Mouse (Mus musculus) naive thymus-derived CD4-positive, alpha-beta T cell, adult 2 months (primary cell): ENCODE data around the gene Ccng1.

Experiments
- DNase-seq: peaks from one replicate; pipeline ENCODE4 v3.0.0-alpha.2; 2011; ENCODE audit warnings: low read depth

The Ccng1 gene

DNA sequence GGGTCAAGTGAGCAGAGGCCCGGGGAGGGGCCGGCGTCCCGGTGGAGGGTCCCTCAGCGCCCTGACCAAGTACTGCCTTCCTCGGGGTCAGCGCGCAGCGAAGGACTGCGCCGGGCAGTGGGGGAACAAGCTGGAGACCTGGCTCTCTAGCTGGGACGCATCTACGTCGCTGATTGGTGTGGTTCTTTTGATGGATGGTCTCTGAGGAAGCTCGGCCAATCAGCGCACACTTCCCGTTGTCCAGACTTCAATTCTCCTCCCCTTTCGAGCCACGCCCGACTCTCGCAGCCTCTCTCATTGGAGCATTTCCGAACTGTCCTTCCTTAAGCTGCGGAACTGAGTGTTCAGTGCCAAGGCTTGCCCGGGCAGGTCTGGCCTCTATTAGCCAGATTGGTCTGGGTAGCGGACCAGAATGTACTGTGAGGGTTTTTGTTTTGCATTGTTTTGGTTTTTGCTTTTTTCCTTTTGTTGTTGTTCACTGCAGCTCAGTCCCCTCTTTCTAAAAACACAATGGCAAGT is at the start of gene Ccng1:
Ccng1 (minus strand) TSS at position 203 of the 519 bp plus-strand sequence.
- DNase-seq: peak; percentile 89

DNA sequence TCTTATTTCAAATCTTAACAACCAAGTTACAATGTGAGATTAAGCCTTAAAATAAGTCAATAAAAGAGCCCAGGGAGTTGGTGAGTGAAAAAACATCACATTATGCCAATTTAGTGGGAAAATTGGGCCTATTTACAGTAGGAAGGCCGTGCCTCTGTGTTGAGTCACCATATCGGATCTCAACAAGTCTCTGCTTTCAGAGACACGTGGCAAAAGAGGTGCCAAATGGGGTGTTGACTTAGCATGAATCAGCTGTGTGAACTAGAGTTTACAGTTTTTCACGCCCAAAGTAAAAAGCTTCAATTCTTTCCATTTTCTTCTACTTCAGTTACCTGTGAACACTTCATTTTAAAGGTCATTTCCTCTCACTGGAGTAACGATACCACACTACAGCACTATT is 35.2 kb upstream of the Ccng1 start:
- DNase-seq: no peak

DNA sequence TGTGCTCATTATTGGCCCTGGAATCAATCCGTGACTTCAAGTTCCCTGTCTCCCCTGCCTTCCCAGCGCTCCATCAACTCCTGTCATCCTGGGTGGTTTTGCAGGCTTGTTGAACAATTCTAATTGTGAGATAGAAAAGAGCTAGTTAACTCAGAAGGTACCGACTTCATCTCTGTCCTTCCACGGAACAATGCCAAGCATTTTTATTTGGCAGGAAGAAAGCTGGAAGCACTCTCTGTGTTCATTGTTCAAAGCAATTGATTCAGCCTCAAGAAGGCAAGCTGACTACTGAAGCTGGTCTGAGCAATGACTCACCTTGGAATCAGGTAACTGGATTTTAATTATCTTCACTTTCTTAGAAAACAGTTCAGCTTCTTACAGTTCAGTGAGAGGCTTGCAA is 34.6 kb upstream of the Ccng1 start:
- DNase-seq: no peak

DNA sequence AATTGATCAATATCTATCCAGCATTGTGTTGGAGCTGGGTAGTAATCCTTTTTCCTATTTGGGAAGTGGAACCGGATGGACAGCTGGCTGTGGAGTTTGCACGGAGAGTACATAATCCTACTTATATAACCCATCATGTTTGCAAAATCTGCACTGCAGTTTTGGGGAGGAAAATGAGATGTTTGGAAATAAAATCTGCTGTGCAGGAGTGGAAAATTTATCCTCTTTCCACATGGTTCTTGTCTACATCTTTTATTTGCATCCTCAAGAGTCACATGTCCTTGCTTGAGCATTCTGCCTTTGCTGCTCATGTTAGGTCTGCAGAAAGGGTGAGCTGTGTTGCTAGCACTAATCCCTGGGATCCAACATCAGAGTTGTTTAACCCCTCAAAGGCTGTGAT is 31.8 kb upstream of the Ccng1 start:
- DNase-seq: no peak

DNA sequence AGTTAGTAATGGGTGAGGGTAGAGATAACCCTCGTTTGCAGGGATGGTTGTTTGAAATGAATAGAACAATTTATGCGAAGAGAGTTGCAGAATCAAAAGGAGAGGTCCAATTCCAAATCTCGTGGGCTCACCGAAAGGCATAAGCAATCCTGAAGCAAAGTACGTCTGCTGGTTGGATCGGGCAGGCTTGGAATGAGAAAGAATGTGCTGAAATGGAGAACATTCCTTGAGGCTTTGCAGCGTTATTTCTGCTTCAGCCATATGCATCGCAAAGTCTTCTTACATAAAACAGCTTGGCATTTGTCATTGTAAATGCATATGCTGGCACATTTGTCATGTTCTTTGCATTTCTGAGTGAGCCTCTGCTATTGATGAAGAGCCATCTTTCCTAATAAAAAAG is 29.2 kb upstream of the Ccng1 start:
- no peak for DNase-seq

DNA sequence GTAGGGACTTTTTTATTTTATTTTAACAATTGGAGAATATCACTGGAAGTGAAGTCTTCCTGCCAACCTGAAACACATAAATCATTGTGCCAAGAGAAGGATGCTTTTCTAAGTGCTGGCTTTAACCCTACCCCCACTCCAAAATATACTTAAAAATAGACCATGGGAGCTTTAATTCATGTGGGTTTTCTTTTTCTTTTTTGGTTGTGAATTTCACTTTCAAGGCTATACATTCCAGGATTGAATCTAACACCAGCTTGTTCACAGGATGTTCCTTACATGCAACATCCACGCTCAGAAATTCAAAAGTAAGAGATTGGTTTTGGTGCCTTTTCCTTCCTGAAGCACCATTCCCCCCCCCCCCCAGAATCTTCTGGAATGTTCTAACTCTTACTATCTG is 28.2 kb upstream of the Ccng1 start:
- DNase-seq: no peak

DNA sequence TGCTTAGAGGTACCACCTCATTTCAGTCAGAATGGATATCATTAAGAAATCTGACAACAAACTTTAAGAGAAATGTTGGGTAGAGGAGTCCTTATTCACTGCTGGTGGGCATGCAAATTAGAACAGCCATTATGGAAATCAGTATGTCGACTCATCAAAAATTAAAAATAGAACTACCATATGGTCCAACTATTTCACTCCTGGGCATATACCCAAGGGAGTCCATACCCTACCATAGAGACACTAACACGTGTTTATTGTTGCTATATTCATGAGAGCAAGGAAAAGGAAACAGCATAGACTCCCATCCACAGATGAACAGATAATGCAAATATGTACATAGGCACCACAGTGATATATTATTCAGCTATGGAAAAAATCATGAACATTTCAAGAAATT is 26.7 kb upstream of the Ccng1 start:
- DNase-seq: no peak

DNA sequence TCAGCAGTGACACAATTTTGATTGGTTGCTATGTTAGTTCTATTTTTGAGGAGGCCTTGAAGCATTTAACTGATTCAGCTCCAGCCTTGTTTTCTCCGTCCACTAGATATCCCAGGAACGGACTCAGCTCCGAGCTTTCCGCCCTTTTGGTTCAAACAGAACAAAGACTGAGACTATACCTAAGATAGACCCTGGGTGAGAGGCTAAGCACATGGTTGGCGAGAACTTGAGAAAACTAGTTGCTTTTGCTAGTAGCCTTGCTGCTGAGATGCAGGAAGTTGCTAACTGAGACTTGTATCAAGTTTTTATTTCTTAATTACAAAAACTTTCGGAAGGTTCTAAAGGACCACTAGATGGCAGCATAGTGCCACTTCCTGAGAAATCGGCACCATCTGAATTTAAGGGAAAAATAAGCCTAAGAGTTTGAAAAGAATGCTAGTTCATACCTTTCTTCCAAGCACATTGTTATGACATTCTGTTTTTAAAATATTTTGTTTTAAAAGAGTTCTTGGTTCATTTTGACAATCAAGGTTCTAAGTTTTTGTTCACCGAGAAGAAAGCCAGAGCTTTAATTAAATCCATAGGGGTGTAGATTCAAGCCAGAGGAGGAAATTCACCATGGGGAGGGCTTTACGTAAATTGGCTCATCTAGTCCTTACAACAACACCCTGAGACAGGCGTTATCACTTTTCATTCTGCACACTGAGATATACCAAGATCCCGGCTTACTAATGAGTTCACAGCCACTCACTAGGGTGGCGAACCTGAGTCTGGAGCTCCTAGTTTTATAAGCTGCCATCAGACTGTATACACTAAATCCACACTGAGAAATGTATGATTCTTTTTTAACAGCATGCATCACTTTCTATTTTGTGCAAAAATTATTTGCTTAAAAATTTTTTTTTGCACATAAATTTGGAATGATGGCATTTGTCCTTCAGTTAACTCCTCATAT is 20.5 kb upstream of the Ccng1 start:
- DNase-seq: peak; percentile 58

DNA sequence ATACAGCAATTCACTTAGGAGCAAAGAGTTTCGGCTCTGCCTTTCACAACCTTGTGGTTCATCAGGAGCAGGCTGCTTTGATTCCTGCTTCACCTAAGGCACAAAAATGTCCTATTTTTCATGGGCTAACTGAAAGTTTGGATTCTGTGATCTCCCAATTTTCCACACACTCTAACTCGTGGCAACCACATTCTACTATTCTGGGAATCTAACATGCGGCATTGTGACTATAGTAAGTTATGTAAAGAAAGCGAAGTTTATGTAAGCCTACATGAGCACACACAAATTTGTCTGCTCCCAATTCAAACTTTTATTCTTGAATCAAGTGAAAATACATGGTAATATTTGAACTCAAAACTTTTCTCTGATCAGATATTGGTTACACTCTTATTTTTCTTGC is 9.6 kb upstream of the Ccng1 start:
- DNase-seq: no peak

DNA sequence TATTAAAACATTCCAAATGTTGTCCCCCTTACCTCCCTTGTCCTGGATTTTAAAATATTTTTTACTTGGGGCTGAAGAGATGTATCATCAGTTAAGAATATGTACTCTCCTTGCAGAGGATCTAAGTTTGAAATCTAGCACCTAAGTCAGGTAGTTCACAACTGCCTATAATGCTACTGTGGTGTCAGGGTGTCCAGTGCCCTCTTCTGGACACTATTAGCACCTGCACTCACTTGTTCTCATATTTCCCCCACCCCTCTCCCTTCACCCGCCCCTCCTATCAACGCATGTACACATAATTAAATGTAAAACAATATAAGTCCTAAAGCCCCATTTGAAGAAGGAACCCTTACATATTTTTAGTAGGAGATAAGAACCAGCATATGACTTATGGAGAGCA is 8.3 kb upstream of the Ccng1 start:
- peak; percentile 75 for DNase-seq

DNA sequence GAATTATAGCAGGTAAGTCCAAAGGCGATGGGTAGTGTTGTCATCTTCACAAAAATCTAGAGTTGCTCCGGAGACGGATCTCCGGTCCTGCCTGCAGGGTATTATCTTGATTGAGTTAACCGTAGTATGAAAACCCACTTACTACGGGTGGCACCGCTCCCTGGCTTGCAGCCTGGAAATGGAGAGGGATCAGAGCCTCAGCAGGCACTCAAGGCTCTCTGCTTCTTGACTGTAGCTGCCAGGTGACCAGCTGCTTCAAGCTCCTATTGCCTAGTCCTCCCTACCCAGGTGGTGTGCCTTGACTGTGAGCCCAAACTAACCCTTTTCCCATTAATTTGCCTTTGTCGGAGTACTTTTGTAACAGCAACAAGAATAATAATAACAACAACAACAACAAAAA is 4.8 kb upstream of the Ccng1 start:
- no peak for DNase-seq

DNA sequence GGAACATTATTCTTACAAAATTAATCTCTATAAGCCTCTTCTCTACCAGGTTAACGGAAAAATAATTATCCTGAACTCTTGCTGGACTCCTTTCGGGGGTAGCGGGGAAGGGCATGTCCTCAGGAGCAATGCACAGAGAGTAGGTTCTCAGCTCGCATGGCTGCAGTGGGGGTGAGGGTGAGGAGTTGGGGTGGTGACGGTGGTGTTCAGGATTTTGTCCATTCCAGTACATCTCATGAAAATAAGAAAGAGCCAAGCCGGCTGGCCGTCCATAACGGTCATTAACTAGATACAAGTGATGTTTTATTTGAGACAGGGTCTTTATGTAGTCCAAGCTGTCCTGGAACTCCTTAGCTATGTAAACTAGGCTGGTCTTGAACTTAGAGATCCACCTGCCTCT is 857 bp upstream of the Ccng1 start:
- no peak for DNase-seq

DNA sequence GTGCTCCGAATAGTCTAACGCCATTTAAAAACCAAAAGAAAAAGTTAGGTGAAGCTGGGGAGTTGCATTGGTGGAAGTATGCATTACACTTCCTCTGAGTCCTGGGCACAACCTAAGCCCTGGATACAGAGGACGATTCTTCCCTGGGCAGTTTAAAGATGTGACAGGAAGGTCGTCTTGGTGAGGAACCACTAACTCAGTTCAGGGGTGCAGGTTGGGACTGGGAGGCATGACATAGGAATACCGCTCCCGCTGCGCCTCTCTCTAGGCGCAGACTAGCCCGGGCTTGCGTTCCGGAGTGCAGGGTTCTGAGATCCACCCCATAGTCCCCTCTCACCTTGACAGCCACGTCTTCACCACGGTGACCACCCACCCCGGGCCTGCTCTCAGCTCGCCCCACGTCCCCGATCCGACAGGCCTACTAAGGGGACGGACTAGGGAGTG is 425 bp downstream of the Ccng1 start:
- peak; percentile 68 for DNase-seq

DNA sequence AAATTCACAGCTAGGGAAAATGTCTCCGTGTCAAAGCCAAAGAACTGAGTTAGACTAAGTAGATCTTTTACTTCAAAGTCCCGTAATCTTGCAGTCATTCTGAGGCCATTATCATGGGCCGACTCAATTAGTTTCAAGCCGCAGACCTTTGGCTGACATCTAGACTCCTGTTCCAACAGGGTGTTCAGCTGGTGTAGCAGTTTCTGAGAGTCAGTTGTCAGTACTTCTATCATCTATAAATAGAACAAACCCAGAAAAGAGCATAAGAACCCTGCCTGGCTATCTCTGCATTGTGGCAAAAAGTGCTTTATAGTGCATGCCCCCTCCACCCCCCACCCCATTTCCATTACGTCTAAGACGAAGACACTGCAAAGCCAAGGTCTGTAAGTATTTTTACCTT is 1.3 kb downstream of the Ccng1 start:
- no peak for DNase-seq

DNA sequence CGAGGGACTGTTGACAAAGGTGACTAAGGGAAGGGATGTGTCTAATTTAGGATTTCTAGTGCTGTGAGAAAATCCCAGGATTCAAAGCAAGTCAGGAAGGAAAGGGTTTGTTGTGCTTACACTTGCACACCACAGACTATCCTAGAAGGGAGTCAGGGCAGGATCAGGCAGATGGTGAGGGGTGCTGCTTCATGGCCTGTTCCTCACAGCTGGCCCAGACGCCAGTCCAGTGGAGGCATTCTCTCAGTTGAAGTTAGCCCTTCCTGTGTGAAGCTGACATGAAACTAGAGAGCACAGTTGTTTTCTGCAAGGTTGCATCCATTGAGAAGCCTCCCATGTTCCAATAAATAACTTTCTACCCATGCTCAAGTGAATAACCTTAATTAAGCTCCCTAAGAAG is 7.4 kb downstream of the Ccng1 start:
- DNase-seq: no peak

DNA sequence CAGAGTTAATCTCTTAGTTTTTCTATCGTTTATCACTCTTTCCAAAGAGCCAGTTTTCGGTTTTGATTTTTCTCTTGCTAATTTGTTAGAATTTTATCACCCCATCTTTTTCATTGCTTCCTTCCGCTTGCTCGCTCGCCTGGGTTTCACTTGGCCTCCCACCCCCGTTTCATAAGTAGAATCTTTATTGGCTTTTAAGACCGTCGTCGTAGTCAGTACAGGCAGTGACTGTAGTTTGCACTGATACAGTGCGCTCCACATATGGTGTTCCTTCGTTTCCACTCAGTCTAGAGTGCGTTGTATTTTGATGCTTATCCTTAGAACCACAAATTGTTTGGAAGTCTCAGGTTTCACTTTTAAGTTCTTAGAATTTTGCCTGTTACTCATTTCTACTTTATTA is 8.8 kb downstream of the Ccng1 start:
- DNase-seq: no peak

DNA sequence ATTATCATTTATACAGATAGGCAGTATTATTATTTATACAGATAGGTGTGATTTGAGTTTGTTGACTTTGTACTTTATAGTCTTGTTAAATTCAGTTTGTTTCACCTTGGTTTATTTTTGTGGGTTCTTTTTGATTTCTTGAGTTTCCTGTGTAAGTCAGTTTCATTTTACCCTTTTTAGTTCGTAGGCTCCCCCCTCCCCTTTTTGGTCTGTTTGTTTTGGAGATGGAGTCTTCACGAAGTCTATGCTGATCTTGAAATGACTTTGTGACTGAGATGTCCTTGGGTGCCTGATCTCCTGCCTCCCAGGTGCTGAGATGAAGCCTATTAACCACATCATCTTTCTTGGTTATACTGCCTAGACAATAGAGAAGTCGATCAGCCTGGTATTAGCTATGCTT is 10.8 kb downstream of the Ccng1 start:
- peak; percentile 76 for DNase-seq

DNA sequence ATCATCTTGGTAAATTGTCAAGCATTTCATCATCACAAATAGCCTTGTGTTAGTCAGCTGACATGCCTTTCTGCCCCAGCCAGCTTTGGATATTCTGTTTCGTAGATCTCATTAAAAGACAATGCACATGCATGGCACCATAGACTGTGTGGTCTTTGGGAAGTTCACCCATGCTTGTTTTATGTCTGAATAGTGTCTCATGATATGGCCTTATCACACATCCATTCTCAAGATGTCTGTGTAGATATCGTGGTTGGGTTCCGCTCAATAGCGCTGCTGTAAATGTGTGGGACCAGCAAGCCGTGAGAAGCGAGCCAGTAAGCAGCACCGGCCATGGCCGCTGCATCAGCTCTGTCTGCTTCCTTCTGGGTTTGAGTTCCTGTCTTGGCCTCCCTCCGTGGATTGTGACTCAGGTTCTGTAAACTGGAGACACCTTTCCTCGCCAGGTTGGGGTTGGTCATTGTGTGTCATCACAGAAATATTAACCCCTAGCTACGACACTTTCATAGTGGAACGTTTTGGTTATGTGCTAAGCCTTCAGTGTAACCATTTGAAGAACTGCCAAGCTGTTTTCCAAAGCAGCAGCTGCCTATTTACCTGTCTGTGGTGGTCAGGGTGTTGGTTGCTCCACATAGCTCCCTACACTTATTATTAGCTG is 13.4 kb downstream of the Ccng1 start:
- DNase-seq: no peak

DNA sequence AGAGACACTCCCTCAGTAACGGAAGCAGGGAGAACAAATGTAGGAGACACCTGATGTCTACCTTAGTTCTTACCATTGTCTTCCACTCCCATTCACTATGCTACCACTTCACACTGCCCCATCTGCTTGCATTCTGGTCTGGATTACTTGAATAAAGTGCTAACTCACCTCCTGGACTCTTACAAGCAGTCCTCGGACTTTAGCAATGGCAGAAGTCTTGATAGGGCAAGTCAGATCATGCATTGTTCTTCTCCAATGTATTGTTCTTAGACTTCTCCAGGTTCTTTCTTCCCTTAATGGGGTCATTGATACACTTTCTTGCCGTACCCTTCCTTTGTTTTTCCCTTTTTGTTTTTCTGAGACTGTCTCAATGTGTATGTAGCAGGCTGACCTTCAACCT is 17.7 kb downstream of the Ccng1 start:
- no peak for DNase-seq

DNA sequence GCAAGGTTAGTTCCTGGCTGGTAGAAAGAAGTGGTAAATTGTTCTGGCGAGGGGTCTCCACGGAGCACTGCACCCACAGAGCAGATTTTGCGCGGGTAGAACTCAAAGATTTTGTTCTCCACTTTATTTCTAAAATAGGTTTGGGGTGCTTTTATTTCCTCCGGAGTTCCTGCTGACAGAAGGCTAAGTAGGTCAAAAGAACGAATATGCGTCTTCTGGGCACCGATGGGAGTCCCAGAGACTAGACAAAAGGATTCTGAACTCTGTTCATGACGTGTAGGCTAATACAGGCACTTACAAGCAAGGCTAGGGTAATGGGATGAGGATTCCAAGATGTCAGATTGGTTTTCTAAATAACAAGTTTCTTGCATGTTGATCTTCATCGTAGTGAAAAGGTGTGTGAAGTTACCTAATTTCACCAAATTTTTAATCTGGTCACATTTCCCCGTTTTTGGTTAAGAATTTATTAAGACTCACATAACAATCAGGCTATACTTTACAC is 20.8 kb downstream of the Ccng1 start:
- DNase-seq: peak; percentile 32

DNA sequence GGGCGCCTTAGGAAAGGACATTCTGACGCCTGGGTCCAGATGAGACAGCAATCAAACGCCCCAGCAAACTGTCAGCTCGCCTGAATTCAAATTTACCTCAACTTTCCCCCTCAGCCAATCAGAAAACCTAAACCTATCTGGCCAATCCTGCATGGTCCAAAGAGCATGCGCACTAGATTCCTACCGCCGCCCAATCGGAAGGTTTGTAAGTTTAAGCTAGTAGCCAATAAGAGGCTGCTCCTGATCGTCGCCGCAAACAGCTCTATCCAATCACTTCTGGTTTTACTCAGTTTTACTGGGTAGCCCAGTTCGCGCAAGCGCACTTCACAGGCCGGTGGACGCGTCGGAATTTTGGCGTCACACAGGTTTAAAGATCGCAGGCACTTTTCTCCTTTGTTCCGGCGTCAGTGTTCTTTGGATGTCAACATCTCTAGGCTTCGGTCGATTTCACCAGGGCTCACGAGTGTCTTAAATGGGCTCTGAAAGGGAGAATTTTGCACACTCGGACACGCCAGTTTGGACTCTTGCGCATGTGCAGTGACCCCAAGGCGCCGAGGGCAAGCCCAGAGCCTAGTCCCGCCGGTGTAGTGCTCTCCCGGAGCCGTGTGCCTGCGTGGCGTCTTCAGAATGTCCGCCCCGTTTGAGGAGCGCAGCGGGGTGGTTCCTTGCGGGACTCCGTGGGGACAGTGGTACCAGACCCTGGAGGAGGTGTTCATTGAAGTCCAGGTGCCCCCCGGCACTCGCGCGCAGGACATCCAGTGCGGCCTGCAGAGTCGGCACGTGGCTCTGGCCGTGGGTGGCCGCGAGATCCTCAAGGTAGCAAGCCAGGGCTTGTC is 21.6 kb downstream of the Ccng1 start, which contains the start of the genes Hmmr and Nudcd2:
Hmmr (minus strand) TSS at position 84 of the 836 bp plus-strand sequence.
Nudcd2 (plus strand) TSS at position 329 of the 836 bp plus-strand sequence.
- peak; percentile 98 for DNase-seq

DNA sequence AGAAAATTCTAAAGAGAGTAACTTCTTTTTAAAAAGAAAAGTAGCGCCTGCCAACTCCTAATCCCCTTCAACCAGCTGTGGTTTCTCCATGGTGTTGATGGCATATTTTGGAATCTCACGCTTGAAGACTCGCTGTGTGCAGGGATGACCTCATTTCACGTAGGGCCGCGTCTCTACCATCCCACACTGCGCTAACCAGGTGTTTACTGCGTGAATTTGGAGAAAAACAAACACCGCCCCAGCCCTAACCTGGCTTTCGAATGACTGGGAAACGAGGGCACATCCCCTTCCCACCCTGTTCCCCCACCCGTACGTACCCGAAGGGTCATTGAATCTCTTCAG is 22.1 kb downstream of the Ccng1 start:
- DNase-seq: no peak
